Mouse (Mus musculus): Measurements from ENCODE around the gene Polr2i.
"Not testable (repeated sequence)": the region's sequence is repeated elsewhere in the genome, so short reads cannot be mapped to it uniquely, and the experiment has no call there.

- not testable (repeated sequence) for TF ChIP-seq CTCF, POLR2A (IDR thresholded peaks at IDR 0.05; ENCODE audit: insufficient read depth, low read depth, low read length)
Measured at GRCm38 (mm10) chr7:30206364-30206763, 25.4 kb upstream of the Polr2i start.

Data from olfactory bulb, adult 2 months (tissue).